Mouse (Mus musculus): ENCODE measurements around the gene Fanca. TPM values are rescaled to one million over a fixed set of nuclear protein-coding genes. Genes with fewer than 3 reads are reported as not detected.

The Fanca gene
- 11.6 and 12.2 TPM in 2 replicates for polyA plus RNA-seq (2012; rRNA removed)

DNA sequence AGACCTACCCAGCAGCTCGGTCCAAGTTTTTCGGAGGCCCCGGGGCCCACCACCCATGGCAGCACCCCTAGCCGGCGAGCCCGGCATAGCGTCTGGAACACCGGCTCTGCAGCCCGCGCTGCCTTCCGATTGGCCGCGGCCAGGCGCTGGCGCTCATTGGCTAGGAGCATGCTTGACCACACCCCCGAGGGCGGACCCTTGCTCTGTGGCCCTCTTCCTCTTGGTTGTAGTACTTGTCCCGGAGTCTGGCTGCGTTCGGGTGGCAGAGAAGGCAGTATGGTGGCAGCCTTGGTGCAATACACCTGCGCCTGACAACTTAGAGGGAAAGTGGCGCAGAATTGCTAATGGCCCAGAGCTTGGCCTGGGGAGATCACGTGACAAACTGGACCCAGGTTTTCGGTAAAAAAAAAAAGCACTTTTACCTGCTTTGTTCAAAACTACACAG, at the start of gene Fanca:
Fanca (minus strand) TSS at position 110 of the 445 bp plus-strand sequence.

DNA sequence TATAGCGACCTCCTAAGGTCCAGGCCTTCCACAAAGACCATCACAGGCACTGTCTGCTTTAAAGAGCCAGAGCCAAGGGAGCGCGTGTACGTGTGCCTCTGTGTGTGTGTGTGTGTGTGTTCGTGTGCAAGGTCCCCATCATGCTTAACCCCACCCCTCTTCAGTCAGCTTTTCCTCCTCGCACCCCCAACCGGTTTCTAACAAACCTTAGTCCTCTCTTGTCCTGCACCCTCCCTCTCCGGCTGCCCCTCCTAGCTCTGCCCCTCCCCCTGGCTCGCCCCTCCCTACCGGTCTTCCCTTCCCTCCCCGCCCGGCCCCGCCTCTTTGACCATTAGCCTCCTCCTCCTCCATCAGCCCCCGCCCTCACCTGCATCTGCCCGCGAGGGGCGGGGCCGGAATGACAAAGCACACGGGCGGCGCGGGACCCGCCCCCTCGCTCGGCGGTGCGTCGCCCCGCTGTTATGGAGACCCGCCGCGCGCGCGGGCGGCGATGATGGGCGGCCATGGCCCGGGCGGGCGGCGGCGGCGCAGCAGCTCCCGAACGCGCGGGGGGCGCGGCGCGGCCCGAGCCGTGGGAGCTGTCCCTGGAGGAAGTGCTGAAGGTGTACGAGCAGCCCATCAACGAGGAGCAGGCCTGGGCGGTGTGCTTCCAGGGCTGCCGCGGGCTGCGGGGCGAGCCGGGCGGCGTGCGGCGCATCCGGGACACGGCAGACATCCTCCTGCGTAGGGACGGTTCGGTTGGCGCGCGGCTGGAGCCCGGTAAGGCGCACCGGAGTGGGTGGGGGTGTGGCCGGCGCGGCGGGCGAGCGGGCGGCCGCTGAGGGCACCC, 14.1 kb upstream of the Fanca start, which contains the start of gene Spire2:
Spire2 (plus strand) TSS at position 452 of the 829 bp plus-strand sequence.

DNA sequence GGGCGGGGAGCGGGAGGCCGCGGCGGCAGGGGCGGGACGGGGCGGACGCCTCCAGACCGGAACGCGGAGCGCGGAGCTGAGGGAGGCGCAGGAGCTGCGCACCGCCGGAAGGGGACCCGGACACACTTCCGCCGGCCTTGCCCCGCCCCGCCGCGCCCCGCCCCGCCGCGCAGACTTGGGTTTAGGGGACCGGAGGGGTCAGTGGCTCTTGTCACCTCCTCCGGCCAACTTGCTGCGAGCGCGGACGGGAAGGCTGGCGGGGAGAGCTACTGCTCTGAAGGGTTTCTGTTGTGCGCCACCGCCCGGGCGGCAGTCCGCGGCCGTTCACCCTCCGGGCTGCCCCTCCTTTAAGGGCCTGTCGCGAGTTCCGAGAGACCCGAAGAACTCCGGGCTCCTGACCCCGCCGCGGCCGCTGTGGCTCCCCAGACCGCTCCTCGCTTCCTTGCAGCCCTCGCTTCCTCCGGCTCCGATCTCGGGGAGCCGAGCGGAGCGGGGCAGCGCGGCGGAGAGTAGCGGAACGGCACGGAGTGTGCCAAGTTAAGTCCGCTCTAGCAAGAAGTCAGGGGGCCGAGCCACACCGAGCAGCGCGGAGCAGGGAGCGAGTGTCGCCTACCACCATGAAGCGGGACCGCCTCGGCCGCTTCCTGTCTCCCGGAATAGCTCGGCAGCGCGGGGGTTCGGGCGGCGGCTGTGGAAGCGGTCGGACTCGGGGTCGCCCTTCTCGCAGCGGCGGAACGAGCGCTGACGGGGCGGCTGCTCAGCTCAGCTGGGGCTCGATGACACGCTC, 64.1 kb downstream of the Fanca start, which contains the start of the genes Zfp276 and Vps9d1:
Zfp276 (plus strand) TSS at position 97 of the 787 bp plus-strand sequence.
Vps9d1 (minus strand) TSS at position 250 of the 787 bp plus-strand sequence.

DNA sequence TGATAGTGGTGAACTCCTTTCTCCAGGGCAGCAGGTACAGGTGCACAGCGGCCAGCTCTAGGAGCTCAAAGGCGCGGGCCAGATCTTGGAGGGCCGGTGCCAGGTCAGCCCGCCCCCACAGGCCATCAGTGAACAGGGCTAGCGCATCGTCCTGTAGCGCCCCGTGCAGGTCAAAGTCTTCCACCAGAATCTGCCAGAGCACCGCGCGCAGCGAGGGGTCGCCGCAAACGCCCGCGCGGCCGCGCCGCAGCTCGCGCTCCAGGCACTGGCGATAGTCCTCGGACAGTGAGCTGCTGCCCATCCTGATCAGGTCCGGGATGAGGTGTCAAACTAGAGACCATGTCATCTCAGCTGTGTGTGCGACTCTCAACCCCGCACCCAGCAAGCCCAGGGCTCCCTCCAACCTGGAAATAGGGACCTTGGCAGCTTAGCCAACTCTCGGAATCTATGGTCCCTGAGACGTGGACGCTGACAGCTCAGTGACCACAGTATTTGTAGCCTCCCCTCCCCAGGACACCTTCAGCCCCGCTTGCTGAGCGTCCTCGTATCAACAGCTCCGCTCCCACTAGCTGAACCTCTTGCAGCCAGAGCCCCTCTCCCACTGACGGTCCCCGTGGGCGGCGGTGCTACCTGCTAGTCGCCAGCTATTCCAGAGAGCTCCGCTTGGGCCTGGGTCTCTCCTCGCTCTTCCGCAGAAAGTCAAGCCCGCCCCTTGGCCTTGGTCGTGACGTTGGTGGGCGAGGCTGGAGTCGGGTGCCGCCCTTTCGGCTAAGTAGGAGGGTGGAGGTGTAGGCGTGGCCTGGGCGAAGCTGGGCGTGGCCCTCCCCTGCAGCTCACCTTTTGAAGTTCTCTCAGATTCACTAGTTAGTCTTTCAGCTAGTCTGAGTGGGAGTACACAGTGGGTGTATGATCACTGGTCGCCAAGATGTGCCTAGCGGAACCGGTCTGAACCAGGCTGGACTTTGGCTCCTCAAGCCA, 82.6 kb downstream of the Fanca start, which contains the start of gene Spata2l:
Spata2l (minus strand) TSS at position 714 of the 978 bp plus-strand sequence.

DNA sequence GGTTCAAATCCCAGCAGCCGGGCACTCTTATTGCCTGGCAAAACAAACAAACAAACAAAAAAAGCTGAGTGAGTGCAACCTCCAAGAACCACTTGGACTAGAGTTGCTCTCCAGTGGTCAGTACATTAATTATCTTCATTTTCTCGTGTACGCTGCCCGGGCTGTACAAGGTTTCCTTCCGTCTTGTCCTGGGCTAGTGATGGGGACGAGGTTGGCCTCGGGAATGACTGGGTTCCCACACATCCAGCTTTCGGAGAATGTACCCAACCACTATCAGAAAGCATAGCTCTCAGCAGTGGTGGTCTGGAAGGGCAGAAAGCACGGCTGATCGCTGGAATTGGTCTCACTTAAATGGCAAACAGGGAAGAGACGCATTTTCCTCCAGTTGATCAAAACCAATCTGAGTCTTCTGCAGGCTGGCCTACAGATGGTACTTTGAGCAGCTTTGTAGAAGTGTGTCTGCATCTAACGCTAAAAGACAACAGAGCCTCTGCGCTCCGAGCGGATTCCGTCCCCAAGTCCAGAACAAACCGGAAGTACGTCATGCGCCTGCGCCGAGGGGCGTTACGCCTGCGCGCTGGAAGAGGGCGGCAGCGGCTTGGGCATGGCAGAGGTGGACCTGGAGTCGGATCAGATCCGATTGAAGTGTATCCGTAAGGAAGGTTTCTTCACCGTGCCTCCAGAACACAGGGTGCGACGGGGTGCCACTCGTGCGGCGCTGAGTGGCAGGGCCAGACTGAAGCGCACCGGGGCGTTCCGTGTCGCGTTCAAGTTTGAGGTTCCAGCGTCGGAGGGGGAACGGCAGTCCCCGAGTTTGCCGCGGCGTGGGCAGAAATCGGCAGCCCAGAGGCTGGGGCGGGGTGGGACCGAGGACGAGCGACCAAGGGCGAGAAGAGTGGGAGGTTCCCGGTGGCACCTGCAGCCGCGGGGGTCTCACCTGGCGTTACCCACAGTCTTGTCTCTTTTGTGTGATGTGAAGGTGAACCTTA, 93.8 kb downstream of the Fanca start, which contains the start of gene Cdk10:
Cdk10 (plus strand) TSS at position 565 of the 989 bp plus-strand sequence.

Other genes starting within 250 kb of the Fanca start
- gene Rpl13, start 216.2 kb downstream of the Fanca start, polyA plus RNA-seq (2012; rRNA removed) = 1,316 and 1,353 TPM in 2 replicates
- gene Cpne7, start 201.2 kb downstream of the Fanca start, polyA plus RNA-seq (2012; rRNA removed) = 0.37 and 0.63 TPM in 2 replicates
- 2.2 and 2.3 TPM in 2 replicates for gene Sult5a1, start 160.3 kb downstream of the Fanca start, polyA plus RNA-seq (2012; rRNA removed)
- gene Dpep1, start 132.3 kb downstream of the Fanca start, polyA plus RNA-seq (2012; rRNA removed) = 0.94 and 1.0 TPM in 2 replicates
- 33.2 and 35.7 TPM in 2 replicates for gene Chmp1a, start 105.8 kb downstream of the Fanca start, polyA plus RNA-seq (2012; rRNA removed)
- 0.17 and 0.26 TPM in 2 replicates for gene Spata33, start 105.7 kb downstream of the Fanca start, polyA plus RNA-seq (2012; rRNA removed)
- 19.0 and 23.9 TPM in 2 replicates for gene Cdk10, start 93.7 kb downstream of the Fanca start, polyA plus RNA-seq (2012; rRNA removed)
- 2.6 and 3.0 TPM in 2 replicates for gene Spata2l, start 82.3 kb downstream of the Fanca start, polyA plus RNA-seq (2012; rRNA removed)
- gene Zfp276, start 64.4 kb downstream of the Fanca start, polyA plus RNA-seq (2012; rRNA removed) = 11.1 and 11.2 TPM in 2 replicates
- 9.4 and 12.3 TPM in 2 replicates for gene Vps9d1, start 64.2 kb downstream of the Fanca start, polyA plus RNA-seq (2012; rRNA removed)
- gene Spire2, start 14.1 kb upstream of the Fanca start, polyA plus RNA-seq (2012; rRNA removed) = 1.7 and 1.8 TPM in 2 replicates
- gene Tcf25, start 55.2 kb upstream of the Fanca start, polyA plus RNA-seq (2012; rRNA removed) = 59.3 and 59.6 TPM in 2 replicates
- 0.01 TPM in 1 of 2 replicates, not detected in the other for gene Mc1r, start 88.5 kb upstream of the Fanca start, polyA plus RNA-seq (2012; rRNA removed)
- gene Tubb3, start 92.8 kb upstream of the Fanca start, polyA plus RNA-seq (2012; rRNA removed) = 0.24 and 0.32 TPM in 2 replicates
- gene Def8, start 105.0 kb upstream of the Fanca start, polyA plus RNA-seq (2012; rRNA removed) = 9.1 and 9.3 TPM in 2 replicates
- 13.3 and 14.2 TPM in 2 replicates for gene Afg3l1, start 159.3 kb upstream of the Fanca start, polyA plus RNA-seq (2012; rRNA removed)
- 0.02 and 0.06 TPM in 2 replicates for gene Dbndd1, start 196.9 kb upstream of the Fanca start, polyA plus RNA-seq (2012; rRNA removed)
- 3.3 and 3.6 TPM in 2 replicates for gene Gas8, start 200.3 kb upstream of the Fanca start, polyA plus RNA-seq (2012; rRNA removed)